Mouse (Mus musculus) thymus, adult 2 months (tissue): Measurements from ENCODE around the gene Dhx9. TPM values are rescaled to one million over a fixed set of nuclear protein-coding genes. Genes with fewer than 3 reads are reported as not detected.
"Not testable (repeated sequence)": the region's sequence is repeated elsewhere in the genome, so short reads cannot be mapped to it uniquely, and the experiment has no call there.

Experiments used
- DNase-seq: peaks from one replicate; pipeline ENCODE4 v3.0.0; 2021
- H3K27ac ChIP-seq: fragments of 200-500 bp; 2 replicates; pipeline ENCODE4 v1.5.1; 2012; ENCODE audit warnings: low read length, control low read depth; ENCODE audit not compliant: control insufficient read depth, insufficient read depth
- H3K27me3 ChIP-seq: fragments of 200-500 bp; 2 replicates; pipeline ENCODE4 v1.6.1; 2012; ENCODE audit warnings: mild to moderate bottlenecking, low read length, moderate library complexity, mixed read lengths; ENCODE audit not compliant: control insufficient read depth, insufficient read depth
- H3K36me3 ChIP-seq: fragments of 200-500 bp; 2 replicates; pipeline ENCODE4 v1.6.1; 2012; ENCODE audit warnings: mild to moderate bottlenecking, low read length, moderate library complexity; ENCODE audit not compliant: control insufficient read depth, insufficient read depth
- H3K4me1 ChIP-seq: fragments of 200-500 bp; replicated peaks from 2 replicates; pipeline ENCODE4 v1.6.1; 2012; ENCODE audit warnings: low read length; ENCODE audit not compliant: control insufficient read depth, insufficient read depth
- H3K4me3 ChIP-seq: fragments of 200-500 bp; 2 replicates; pipeline ENCODE4 v1.5.1; 2012; ENCODE audit warnings: mild to moderate bottlenecking, low read length, control low read depth, moderate library complexity; ENCODE audit not compliant: control insufficient read depth, insufficient read depth
- CTCF ChIP-seq: fragments of 200-500 bp; IDR thresholded peaks from 2 replicates; pipeline ENCODE4 v1.5.1; 2012; ENCODE audit warnings: mild to moderate bottlenecking, control low read depth, low read length, moderate library complexity, borderline replicate concordance; ENCODE audit not compliant: control insufficient read depth, poor library complexity, insufficient read depth; ENCODE audit errors: extremely low read depth
- POLR2A ChIP-seq: fragments of 200-500 bp; IDR thresholded peaks from 2 replicates; pipeline ENCODE4 v1.6.1; 2012; ENCODE audit warnings: mild to moderate bottlenecking, low read length, control low read depth, moderate library complexity; ENCODE audit not compliant: control insufficient read depth, poor library complexity, insufficient read depth; ENCODE audit errors: extremely low read depth
- WGBS: fragments of 180-500 bp; shearing (Covaris S2); methylation state at CpG from one replicate; pipeline ENCODE4 v1.1.7; 2018; 5-methylcytosine and 5-hydroxymethylcytosine counted together
- polyA plus RNA-seq: library from polyadenylated mRNA; depleted of rRNA; stranded (reverse); fragments of >200 nt; gene quantifications from 2 replicates; pipeline ENCODE4 v1.2.3, GENCODE M21; 2012

The Dhx9 gene
- polyA plus RNA-seq, 1 experiment: 34.7 TPM

- TF ChIP-seq POLR2A (no peak), CTCF (no peak)
- H3K27me3 ChIP-seq: no peaks in the 10 kb centered on the region
- 95% methylated on average over 7 of the region's 7 CpGs for WGBS
Measured at GRCm38 (mm10) chr1:153431158-153431557, 56.3 kb downstream of the Dhx9 start.

GRCm38 (mm10) chr1:153424770-153425584, 62.5 kb downstream of the Dhx9 start, which contains the start of gene Shcbp1l:
Gene Shcbp1l (plus strand): TSS chr1:153425162.
- peaks cover 21% of the 10 kb centered on the region for H3K4me1 ChIP-seq
- peak; percentile 74 for DNase-seq
- no peak within 1 kb of the TSS for H3K27ac ChIP-seq
- no peaks in the 10 kb centered on the region for H3K27me3 ChIP-seq
- H3K36me3 ChIP-seq: no peaks in the 10 kb centered on the region
- TF ChIP-seq POLR2A: peak; percentile 28
- TF ChIP-seq CTCF: 0 out of 2 replicates have a peak, but pooled peaks have one; percentile 36
- H3K4me3 ChIP-seq: peak within 1 kb of the TSS; percentile 41
- WGBS: 5% methylated on average over 60 of the region's 60 CpGs

More at GRCm38 (mm10) chr1:153431158-153431557, 56.3 kb downstream of the Dhx9 start:
- DNase-seq: no peak
- no peak overlapping the region for H3K27ac ChIP-seq
- H3K36me3 ChIP-seq: no peaks in the 10 kb centered on the region
- no peak overlapping the region for H3K4me3 ChIP-seq
- H3K4me1 ChIP-seq: peaks cover 13% of the 10 kb centered on the region

GRCm38 (mm10) chr1:153424271-153424670, 63.2 kb downstream of the Dhx9 start:
- WGBS: 39% methylated on average over 12 of the region's 12 CpGs
- Histone ChIP-seq H3K27me3 (no peaks in the 10 kb centered on the region), H3K4me1 (peaks cover 21% of the 10 kb centered on the region), H3K4me3 (0 out of 2 replicates have a peak overlapping the region, but pooled peaks have one; percentile 41), H3K27ac (no peak overlapping the region), H3K36me3 (no peaks in the 10 kb centered on the region)
- TF ChIP-seq POLR2A (no peak), CTCF (no peak)
- no peak for DNase-seq

GRCm38 (mm10) chr1:153417805-153418204, 69.7 kb downstream of the Dhx9 start:
- DNase-seq: peak; percentile 12
- not testable (repeated sequence) for H3K4me3 ChIP-seq, H3K36me3 ChIP-seq, H3K27ac ChIP-seq, H3K27me3 ChIP-seq, H3K4me1 ChIP-seq
- 92% methylated on average over 4 of the region's 4 CpGs for WGBS

GRCm38 (mm10) chr1:153416271-153416832, 71.1 kb downstream of the Dhx9 start:
- WGBS: 91% methylated on average over 3 of the region's 3 CpGs
- H3K27ac ChIP-seq, H3K36me3 ChIP-seq, H3K4me1 ChIP-seq, DNase-seq, H3K27me3 ChIP-seq, H3K4me3 ChIP-seq: not testable (repeated sequence)

GRCm38 (mm10) chr1:153415742-153416141, 71.7 kb downstream of the Dhx9 start:
- WGBS: 70% methylated on average over 2 of the region's 5 CpGs
- not testable (repeated sequence) for H3K4me3 ChIP-seq, H3K27ac ChIP-seq, H3K27me3 ChIP-seq, H3K4me1 ChIP-seq, DNase-seq, H3K36me3 ChIP-seq

- Histone ChIP-seq H3K27ac (no peak overlapping the region), H3K4me1 (no peaks in the 10 kb centered on the region; the same call in 1 of the 2 replicates), H3K4me3 (no peak overlapping the region), H3K27me3 (no peaks in the 10 kb centered on the region), H3K36me3 (no peaks in the 10 kb centered on the region)
- 55% methylated on average over 4 of the region's 4 CpGs for WGBS
- TF ChIP-seq CTCF (no peak), POLR2A (no peak)
- DNase-seq: peak; percentile 78
Measured at GRCm38 (mm10) chr1:153414962-153415361, 72.5 kb downstream of the Dhx9 start.
